Mouse (Mus musculus): ENCODE measurements around the gene Pof1b.

- TF ChIP-seq TAL1 (IDR thresholded peaks at IDR 0.05; ENCODE audit: low read length) = no peak
- TF ChIP-seq GATA1 (IDR thresholded peaks at IDR 0.05; ENCODE audit: low read length) = no peak
These were observed 97.7 kb downstream of the Pof1b start, which contains the start of gene Zfp711 for GRCm38 (mm10) chrX:112600511-112601305.
